Mouse (Mus musculus): ENCODE results near the gene Kif1b. TPM values are rescaled to one million over a fixed set of nuclear protein-coding genes. Genes with fewer than 3 reads are reported as not detected.
A peak's percentile ranks its signal among the peaks of the same experiment; 100 is the strongest.
"Not testable (repeated sequence)": the region's sequence is repeated elsewhere in the genome, so short reads cannot be mapped to it uniquely, and the experiment has no call there.

The Kif1b gene
- polyA plus RNA-seq, 1 experiment = 61.6 TPM

DNA sequence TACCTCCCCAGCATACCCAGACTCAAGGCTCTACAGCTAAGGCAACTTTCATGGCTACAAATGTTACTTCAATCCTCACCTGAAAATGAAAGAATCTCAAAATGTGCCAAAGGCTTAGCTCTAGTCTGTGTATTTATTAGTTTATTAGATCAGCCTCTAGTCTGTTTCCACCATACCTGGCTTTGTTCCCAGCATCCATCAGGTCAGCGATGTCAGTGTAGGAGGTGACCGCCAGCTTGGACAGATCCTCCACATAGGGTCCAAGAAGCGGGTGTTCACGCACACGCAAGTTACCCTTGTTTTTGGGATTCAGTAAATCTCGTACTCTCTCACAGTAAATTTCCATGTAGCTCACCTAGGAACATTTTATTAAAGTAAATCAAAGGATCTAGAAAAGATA, 37.0 kb downstream of the Kif1b start:
- DNase-seq (ENCODE audit: low read depth) = no peak

- DNase-seq (ENCODE audit: low read depth) = no peak
Observed at GRCm38 (mm10) chr4:149269026-149269425, 38.5 kb downstream of the Kif1b start.

DNA sequence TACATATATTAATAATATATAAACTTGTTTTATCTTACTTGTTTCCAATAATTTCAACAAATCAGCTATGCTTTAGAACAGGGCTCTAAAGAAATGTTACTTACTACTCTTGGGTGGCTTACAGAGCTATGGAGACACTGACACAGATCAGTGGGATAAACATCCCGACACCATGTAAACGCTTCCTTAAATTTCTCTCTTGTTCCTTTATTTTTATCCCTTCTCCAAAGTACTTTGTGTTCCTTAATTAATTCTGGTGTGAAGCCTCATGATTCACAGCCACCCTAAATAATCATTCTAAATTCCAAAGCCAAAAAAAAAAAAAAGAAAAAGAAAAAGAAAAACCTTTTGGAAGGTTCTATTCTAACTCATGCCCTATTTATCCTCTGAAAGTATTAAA, 42.6 kb downstream of the Kif1b start:
- DNase-seq (ENCODE audit: low read depth) = no peak

- DNase-seq (ENCODE audit: low read depth) = no peak
Observed at GRCm38 (mm10) chr4:149263218-149263617, 44.3 kb downstream of the Kif1b start.

- no peak for DNase-seq (ENCODE audit: low read depth)
Observed at GRCm38 (mm10) chr4:149261466-149261865, 46.0 kb downstream of the Kif1b start.

DNA sequence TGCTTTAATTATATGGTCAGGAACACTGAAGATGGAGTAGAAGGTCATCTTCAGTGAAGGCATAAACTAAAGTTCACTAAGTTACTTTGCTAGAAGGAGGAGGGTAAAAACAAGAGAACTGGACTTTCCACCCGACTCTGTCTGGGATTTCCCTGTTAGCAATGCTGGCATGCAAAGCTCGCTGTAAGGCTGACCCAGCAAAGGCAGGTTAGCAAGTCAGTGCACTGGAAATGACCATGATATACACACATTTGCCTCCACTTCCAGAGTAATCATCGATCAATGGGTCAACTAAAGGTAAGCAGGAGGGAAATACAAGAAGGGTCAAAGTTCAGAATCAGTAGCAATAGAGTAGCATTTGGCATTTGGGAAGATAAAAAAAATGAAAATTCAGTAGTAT, 46.6 kb downstream of the Kif1b start:
- no peak for DNase-seq (ENCODE audit: low read depth)

- no peak for DNase-seq (ENCODE audit: low read depth)
Observed at GRCm38 (mm10) chr4:149259391-149260094, 48.0 kb downstream of the Kif1b start.

DNA sequence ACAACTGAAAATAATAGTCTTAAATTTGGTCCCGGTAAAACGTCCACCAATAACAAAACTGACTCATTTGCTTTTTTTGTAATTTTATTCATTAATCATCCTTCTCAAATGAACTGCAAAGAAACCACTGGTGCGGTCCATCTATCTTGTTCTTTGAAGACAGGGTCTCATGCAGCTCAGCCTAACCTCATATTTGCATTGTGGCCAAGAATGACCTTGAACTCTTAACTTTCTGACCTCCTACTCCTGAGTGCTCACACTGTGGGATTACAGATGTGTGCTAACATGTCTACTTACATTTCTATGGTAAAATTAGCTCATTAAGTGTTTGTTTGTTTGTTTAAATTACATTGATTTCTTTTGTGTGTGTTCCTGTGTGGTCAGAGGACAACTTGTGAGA, 48.6 kb downstream of the Kif1b start:
- DNase-seq (ENCODE audit: low read depth) = no peak

DNA sequence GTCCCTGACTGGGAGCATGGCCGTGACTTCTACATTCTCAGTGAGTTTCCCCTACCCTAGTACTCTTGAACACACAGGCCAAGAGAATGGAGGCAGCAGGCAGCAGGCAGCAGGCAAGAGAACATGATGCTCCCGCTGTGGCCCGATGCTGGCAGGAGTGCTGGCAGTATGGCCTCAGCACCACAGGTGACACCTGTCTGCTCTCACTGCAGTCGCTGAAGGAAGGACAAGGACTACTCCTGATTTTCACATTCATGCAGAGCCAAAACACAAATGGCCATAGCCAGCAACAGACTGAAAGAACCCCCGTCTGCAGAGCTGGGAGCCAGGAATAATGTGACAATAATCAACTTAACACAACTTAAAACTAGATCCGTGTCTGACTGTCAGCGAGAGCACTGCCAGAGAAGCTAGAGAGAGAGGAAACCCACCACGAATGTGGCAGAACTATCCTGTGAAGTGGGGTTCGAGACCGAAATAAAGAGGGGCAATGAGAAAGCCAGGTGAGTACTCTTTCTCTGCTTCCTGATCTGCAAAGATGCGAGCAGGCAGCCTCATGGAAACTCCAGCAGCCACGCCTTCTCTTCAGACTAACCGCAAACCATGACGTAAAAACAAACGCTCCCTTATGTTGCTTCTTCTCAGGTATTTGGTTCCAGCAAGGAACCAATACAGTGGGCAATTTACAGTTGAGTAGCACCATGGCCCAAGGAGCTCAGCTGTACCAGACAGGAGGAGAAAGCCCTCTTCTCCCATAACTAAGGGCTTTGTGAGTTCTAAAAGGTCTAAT, 50.8 kb downstream of the Kif1b start:
- DNase-seq (ENCODE audit: low read depth) = no peak

GRCm38 (mm10) chr4:149255277-149256270, 51.9 kb downstream of the Kif1b start:
- DNase-seq (ENCODE audit: low read depth) = peak; percentile 36

DNA sequence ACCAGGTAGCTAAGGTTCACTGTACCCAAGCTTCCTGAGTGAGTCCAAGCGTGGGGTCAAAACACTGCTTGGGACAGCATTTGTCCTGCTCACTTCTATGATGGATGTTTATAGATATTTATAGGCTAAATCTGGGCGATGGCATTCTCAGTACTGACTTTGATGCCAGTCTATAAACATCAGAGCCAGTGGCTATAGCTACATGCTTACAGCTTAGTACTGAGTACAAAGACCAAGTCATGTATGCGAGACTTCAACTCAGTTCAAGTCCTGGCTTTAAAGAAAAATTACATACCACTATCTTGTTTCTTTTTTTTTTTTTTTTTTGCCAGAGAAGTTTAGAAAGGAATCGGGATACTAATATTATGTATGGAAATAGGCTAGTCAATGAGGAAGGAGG, 52.7 kb downstream of the Kif1b start:
- no peak for DNase-seq (ENCODE audit: low read depth)

DNA sequence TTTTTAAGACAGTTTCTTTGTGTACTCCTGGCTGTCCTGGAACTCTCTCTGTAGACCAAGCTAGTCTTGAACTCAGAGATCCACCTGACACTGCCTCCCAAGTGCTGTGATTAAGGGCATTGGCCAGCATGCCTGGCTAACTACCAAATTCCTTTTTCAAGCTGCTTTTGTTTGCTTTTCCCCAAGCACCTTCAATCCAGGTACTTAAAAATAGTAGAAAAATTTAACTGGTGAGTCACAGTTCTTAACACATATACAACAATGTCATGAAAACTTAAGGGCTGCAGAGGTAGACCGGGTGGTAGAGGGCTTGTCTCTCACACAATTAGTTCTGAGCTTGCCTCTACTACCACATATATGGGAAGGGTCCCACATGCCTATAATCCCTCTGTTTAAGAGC, 58.2 kb downstream of the Kif1b start:
- DNase-seq (ENCODE audit: low read depth) = no peak

DNA sequence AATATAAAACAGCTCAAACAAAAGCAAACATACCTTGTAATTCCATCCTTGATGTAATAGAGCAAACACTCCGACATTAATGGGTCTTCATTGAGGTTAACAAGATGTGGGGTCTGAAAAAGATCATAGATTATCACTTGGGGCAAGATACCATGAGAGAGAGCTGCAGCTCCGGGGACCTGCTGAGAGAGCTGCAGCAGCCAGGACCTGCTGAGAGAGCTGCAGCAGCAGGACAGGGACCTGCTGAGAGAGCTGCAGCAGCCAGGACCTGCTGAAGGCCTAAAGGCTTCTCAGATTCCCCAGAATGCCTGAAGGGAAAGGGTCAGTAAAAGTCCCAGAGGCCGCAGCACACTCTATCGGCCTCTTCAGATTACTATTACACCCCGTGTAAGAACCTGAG, 59.7 kb downstream of the Kif1b start:
- DNase-seq (ENCODE audit: low read depth) = no peak

GRCm38 (mm10) chr4:149247156-149247633, 60.3 kb downstream of the Kif1b start:
- DNase-seq (ENCODE audit: low read depth) = no peak

GRCm38 (mm10) chr4:149246578-149247155, 60.8 kb downstream of the Kif1b start:
- DNase-seq (ENCODE audit: low read depth) = no peak

GRCm38 (mm10) chr4:149237011-149237410, 70.5 kb downstream of the Kif1b start:
- no peak for DNase-seq (ENCODE audit: low read depth)

DNA sequence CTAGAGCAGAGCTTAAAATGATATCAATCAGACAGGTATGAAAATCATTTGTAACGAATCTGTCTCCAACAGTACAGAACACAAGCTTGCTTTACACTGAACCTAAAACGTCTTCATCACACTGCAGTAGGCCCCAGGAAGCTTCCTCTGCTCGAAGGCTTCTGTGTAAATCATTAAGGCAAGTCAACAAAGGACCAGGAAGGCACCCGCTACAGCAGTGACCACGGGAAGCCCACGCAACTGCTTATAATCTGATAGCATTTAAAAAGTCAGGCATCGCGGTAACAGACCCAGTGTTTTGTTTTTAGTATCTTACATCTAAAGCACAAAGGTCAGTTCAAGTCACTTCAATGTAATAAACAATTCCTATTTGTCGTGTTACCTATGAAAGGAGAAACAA, 73.6 kb downstream of the Kif1b start:
- no peak for DNase-seq (ENCODE audit: low read depth)

GRCm38 (mm10) chr4:149228682-149229081, 78.8 kb downstream of the Kif1b start:
- not testable (repeated sequence) for DNase-seq (ENCODE audit: low read depth)

DNA sequence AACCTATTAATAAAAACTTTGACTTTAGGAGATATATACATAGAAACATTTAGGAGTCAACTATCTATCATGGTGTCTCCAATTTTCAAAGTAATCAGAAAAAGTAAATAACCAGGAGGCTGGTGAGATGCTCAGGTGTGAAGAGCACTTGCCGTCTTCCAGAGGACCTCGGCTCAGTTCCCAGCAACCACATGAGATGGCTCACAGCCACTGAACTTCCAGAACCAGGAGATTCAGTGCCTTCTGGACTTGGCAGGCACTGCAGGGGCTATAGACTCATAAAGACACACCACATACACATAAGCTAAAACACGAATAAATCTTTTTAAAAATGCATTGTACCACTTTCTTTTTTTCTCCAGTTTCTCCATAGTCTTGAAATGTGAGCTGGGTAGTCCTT, 79.2 kb downstream of the Kif1b start:
- DNase-seq (ENCODE audit: low read depth) = no peak

DNA sequence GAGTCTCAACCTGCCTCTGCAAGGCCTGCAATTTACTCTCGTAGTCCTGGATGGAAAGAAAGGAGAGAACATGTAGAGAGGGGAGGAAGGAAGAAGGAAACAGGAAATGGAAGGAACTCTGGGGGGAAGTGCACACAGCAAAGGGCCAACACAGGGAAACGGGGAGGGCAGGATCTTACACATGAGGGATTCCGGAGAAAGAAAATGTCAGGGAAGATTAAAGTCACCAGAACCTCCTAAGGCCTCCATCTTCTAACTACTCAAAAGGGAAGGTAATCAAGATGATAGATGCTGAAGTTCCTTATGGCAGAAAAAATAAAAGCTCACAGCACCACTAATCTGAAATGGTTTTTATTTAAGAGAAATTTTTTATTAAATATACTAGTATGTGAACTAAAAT, 81.2 kb downstream of the Kif1b start:
- no peak for DNase-seq (ENCODE audit: low read depth)

GRCm38 (mm10) chr4:149223453-149223852, 84.0 kb downstream of the Kif1b start:
- DNase-seq (ENCODE audit: low read depth) = no peak

- no peak for DNase-seq (ENCODE audit: low read depth)
Observed at GRCm38 (mm10) chr4:149220481-149220880, 87.0 kb downstream of the Kif1b start.
